Mouse (Mus musculus): ENCODE data around the gene Srrm4. TPM values are rescaled to one million over a fixed set of nuclear protein-coding genes. Genes with fewer than 3 reads are reported as not detected.

The Srrm4 gene
- polyA plus RNA-seq, 1 experiment from 2014 or later, result 15.7 TPM

DNA sequence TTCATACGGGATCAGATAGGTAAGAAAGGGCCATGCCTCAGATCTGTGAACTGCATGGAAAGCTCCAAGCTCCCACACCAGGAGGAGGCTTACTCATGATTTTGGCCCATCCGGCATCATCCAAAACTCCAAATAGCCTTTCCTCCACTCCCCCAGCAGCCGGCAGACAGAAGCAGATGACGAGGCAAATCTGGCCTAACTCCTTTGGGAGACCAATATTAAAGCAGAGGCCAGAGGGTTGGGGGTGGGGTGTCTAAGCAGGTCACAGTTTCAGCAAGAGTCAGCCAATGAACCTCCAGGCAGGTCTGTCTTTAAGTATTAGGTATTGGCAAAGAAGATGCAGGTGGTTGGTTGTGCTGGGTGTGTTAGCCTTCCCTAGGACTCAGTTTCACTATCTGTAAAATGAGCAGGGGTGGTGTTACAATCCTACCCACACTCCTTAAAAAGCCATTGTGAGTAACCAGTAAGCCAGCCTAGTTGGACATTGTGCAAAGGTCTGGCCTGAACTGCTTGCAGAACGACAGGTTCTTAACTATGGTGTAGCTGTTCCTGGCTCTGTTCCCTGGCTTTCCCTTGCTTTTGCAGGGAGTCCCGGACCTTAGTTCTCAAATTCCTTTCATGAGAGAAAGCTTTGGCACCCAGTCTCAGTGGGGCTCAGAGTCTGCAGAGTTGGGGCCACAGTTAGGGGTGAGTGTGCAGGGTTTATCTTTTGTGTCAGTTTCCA, 172.1 kb downstream of the Srrm4 start:
- H3K27ac ChIP-seq (ENCODE audit: low read depth, low read length), result no peak overlapping the region
- no peaks in the 10 kb centered on the region for H3K27me3 ChIP-seq (replicated peaks; ENCODE audit: control insufficient read depth, insufficient read depth, low read length)
- H3K9ac ChIP-seq (ENCODE audit: low read depth, low read length), result no peak overlapping the region; the same call in 1 of the 2 replicates
- peaks cover 17% of the 10 kb centered on the region for H3K4me1 ChIP-seq (ENCODE audit: control insufficient read depth, insufficient read depth, low read depth, low read length)
- ATAC-seq, result no peak
- H3K9me3 ChIP-seq (ENCODE audit: control insufficient read depth, low read length), result no peaks in the 10 kb centered on the region
- WGBS, result 62% methylated on average over 6 of the region's 6 CpGs
- no peak overlapping the region for H3K4me2 ChIP-seq (ENCODE audit: low read length)
- no peaks in the 10 kb centered on the region for H3K36me3 ChIP-seq (ENCODE audit: control insufficient read depth, insufficient read depth, low read length)
- H3K4me3 ChIP-seq (ENCODE audit: low read length), result no peak overlapping the region

DNA sequence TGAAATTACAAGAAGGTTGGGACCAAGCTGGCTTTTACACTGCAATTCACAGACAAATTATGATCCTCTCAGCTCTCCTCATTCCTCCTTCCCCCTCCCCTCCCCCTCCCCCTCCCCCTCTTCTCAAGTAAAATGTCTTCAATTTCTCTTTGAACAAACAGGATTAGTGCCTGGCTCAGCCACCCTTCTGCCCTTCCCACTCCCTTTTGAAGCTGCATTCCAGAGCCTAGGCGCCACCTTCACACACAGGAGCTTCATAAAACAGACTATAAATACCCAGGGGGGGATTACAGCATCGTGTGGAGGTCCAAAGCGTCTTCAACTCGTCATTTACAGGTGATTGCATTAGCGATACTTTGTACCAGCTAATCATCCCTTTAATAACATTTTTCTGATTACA, 175.4 kb downstream of the Srrm4 start:
- no peaks in the 10 kb centered on the region for H3K27me3 ChIP-seq (replicated peaks; ENCODE audit: control insufficient read depth, insufficient read depth, low read length)
- no peak overlapping the region for H3K4me3 ChIP-seq (ENCODE audit: low read length)
- no peak overlapping the region for H3K4me2 ChIP-seq (ENCODE audit: low read length)
- 29% methylated on average over 5 of the region's 5 CpGs for WGBS
- H3K4me1 ChIP-seq (ENCODE audit: control insufficient read depth, insufficient read depth, low read depth, low read length), result peaks cover 9% of the 10 kb centered on the region
- H3K27ac ChIP-seq (ENCODE audit: low read depth, low read length), result no peak overlapping the region
- no peaks in the 10 kb centered on the region for H3K9me3 ChIP-seq (ENCODE audit: control insufficient read depth, low read length)
- H3K9ac ChIP-seq (ENCODE audit: low read depth, low read length), result no peak overlapping the region; the same call in 1 of the 2 replicates
- H3K36me3 ChIP-seq (ENCODE audit: control insufficient read depth, insufficient read depth, low read length), result no peaks in the 10 kb centered on the region
- no peak for ATAC-seq

DNA sequence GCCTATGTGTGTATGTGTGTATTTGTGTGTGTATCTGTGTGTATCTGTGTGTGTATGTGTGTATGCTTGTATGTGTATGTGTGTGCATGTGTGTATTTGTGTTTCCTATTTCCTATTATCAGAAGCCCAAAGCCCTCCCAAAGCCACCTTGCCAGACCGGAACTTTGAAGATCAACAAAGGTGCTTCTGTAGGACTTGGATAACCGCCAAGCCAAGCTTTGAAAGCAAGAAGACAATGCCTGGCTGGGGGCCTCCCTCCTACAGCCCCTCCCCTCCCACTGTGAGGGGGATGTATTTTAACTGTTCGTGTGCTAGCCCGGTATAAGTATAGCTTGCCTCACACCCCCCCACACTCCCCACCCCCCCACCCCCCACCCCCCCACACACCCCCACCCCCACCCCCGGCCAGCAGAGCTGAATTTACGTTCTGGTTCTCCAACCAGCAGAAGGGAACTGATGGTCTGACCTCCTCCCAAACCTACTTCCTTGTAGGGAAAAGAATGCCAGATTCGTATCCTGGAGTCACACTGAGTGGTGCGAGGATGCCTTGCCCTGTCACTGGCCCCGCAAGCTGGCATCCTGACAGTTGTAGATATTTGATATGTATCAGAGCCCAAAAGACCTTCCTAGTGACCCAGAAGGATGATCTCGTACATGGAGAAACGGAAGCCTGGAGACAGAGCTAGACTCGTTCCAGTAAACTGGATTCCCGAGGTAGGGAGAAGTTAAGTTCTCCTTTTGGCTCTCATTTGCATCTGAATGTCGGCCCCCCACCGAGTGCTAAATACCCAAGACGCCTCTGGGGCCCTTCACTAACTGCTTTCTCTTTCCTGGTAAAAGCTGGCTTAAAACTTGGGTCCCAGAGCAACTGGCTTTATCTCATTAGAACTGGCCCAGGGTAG, 181.7 kb downstream of the Srrm4 start:
- Histone ChIP-seq H3K9ac (ENCODE audit: low read depth, low read length) (no peak overlapping the region), H3K36me3 (ENCODE audit: control insufficient read depth, insufficient read depth, low read length) (no peaks in the 10 kb centered on the region), H3K27ac (ENCODE audit: low read depth, low read length) (no peak overlapping the region), H3K9me3 (ENCODE audit: control insufficient read depth, low read length) (no peaks in the 10 kb centered on the region), H3K4me2 (ENCODE audit: low read length) (peak overlapping the region; percentile 16; the same call in 1 of the 2 replicates), H3K4me3 (ENCODE audit: low read length) (no peak overlapping the region), H3K27me3 (replicated peaks; ENCODE audit: control insufficient read depth, insufficient read depth, low read length) (no peaks in the 10 kb centered on the region), H3K4me1 (ENCODE audit: control insufficient read depth, insufficient read depth, low read depth, low read length) (peaks cover 13% of the 10 kb centered on the region)
- WGBS, result 4% methylated on average over 15 of the region's 16 CpGs
- no peak for ATAC-seq

DNA sequence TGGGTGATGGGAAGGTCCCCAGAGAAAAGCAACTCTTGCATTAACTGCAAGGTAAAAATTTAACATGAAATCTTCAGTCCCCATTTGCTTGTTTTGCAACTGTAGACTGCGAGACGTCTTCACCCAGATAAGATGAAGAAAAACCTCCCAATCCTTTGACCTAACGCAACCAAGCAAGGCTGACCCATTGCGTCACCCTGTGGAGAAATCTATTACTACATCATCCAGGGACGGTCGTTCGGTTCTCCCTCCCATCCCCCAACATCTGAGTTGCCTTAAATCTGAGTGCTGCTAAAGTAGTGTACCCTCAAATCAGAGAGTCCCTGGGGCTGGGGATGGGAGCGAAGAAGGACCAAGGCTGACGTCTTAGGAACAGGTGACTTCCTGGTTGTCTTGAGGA, 182.7 kb downstream of the Srrm4 start:
- no peak overlapping the region for H3K27ac ChIP-seq (ENCODE audit: low read depth, low read length)
- peaks cover 13% of the 10 kb centered on the region for H3K4me1 ChIP-seq (ENCODE audit: control insufficient read depth, insufficient read depth, low read depth, low read length)
- H3K9ac ChIP-seq (ENCODE audit: low read depth, low read length), result no peak overlapping the region
- no peaks in the 10 kb centered on the region for H3K27me3 ChIP-seq (replicated peaks; ENCODE audit: control insufficient read depth, insufficient read depth, low read length)
- H3K4me2 ChIP-seq (ENCODE audit: low read length), result no peak overlapping the region
- no peak for ATAC-seq
- no peaks in the 10 kb centered on the region for H3K9me3 ChIP-seq (ENCODE audit: control insufficient read depth, low read length)
- WGBS, result 66% methylated on average over 9 of the region's 9 CpGs
- H3K4me3 ChIP-seq (ENCODE audit: low read length), result no peak overlapping the region
- H3K36me3 ChIP-seq (ENCODE audit: control insufficient read depth, insufficient read depth, low read length), result no peaks in the 10 kb centered on the region

DNA sequence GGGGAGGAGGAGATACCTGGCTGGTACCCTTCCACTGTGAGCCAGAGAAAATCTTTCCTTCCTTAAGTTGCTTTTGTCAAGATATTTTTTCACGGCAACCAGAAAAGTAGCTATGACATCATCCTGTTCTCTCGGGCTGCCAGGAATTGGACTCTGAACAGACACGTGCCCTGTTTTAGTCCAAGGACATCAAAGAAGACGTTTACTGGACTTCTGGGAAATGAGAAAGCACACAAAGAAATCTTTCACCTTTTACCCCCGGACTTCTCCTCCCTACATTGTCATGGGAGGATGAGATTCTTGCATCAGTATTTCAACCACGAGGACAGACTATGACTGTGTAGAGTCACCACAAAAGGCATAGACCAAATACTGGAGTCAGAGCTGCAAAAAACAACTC, 183.7 kb downstream of the Srrm4 start:
- ATAC-seq, result no peak
- Histone ChIP-seq H3K9ac (ENCODE audit: low read depth, low read length) (no peak overlapping the region), H3K9me3 (ENCODE audit: control insufficient read depth, low read length) (no peaks in the 10 kb centered on the region), H3K27me3 (replicated peaks; ENCODE audit: control insufficient read depth, insufficient read depth, low read length) (no peaks in the 10 kb centered on the region), H3K36me3 (ENCODE audit: control insufficient read depth, insufficient read depth, low read length) (no peaks in the 10 kb centered on the region), H3K4me1 (ENCODE audit: control insufficient read depth, insufficient read depth, low read depth, low read length) (peaks cover 13% of the 10 kb centered on the region), H3K27ac (ENCODE audit: low read depth, low read length) (no peak overlapping the region), H3K4me2 (ENCODE audit: low read length) (no peak overlapping the region), H3K4me3 (ENCODE audit: low read length) (no peak overlapping the region)
- 26% methylated on average over 6 of the region's 6 CpGs for WGBS

DNA sequence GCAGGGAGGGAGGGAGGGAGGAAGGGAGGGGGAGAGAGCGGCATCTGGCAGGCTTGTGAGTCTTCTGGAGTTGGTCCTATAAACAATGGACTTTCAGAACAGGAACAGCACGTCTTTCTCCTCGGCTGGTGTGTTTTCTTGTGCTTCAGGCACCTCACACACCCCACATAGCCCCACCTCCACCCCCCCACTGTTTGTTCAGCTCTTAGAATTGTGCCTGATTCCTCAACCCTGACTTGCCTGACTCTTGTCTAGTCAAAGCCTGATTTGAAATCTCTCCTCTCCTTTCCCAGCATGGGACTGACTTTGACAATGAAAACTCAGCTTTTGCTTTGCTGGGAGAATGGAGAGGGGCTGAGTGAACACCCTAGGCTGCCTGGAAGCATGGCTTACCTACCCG, 184.3 kb downstream of the Srrm4 start:
- Histone ChIP-seq H3K9me3 (ENCODE audit: control insufficient read depth, low read length) (no peaks in the 10 kb centered on the region), H3K9ac (ENCODE audit: low read depth, low read length) (no peak overlapping the region), H3K4me2 (ENCODE audit: low read length) (no peak overlapping the region), H3K4me3 (ENCODE audit: low read length) (no peak overlapping the region), H3K36me3 (ENCODE audit: control insufficient read depth, insufficient read depth, low read length) (no peaks in the 10 kb centered on the region), H3K27ac (ENCODE audit: low read depth, low read length) (0 out of 2 replicates have a peak overlapping the region, but pooled peaks have one; percentile 12), H3K27me3 (replicated peaks; ENCODE audit: control insufficient read depth, insufficient read depth, low read length) (no peaks in the 10 kb centered on the region), H3K4me1 (ENCODE audit: control insufficient read depth, insufficient read depth, low read depth, low read length) (peaks cover 13% of the 10 kb centered on the region)
- ATAC-seq, result no peak
- 20% methylated on average over 4 of the region's 4 CpGs for WGBS

DNA sequence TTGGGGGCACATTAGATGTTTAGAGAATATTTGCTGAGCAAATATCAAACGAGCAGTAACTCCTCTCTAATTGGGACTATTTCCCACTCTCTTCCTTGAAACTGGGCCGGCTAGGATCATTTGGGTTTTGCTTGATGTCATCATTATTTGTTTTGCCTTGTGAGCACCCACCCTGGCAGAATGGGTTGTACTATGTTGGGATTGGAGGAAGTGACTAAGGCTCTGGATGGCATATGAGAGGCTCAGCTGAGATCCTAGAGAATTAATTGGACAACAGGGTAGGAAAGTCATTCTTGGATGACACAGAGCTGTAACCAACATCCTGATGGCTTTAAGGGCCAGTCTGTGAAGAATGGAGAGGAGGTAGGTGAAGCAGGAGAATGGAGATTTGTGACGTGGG, 185.1 kb downstream of the Srrm4 start:
- no peak overlapping the region for H3K27ac ChIP-seq (ENCODE audit: low read depth, low read length)
- no peak overlapping the region for H3K9ac ChIP-seq (ENCODE audit: low read depth, low read length)
- H3K36me3 ChIP-seq (ENCODE audit: control insufficient read depth, insufficient read depth, low read length), result no peaks in the 10 kb centered on the region
- no peaks in the 10 kb centered on the region for H3K27me3 ChIP-seq (replicated peaks; ENCODE audit: control insufficient read depth, insufficient read depth, low read length)
- no peak overlapping the region for H3K4me3 ChIP-seq (ENCODE audit: low read length)
- 83% methylated on average over 3 of the region's 3 CpGs for WGBS
- no peak for ATAC-seq
- no peak overlapping the region for H3K4me2 ChIP-seq (ENCODE audit: low read length)
- no peaks in the 10 kb centered on the region for H3K9me3 ChIP-seq (ENCODE audit: control insufficient read depth, low read length)
- peaks cover 13% of the 10 kb centered on the region for H3K4me1 ChIP-seq (ENCODE audit: control insufficient read depth, insufficient read depth, low read depth, low read length)

DNA sequence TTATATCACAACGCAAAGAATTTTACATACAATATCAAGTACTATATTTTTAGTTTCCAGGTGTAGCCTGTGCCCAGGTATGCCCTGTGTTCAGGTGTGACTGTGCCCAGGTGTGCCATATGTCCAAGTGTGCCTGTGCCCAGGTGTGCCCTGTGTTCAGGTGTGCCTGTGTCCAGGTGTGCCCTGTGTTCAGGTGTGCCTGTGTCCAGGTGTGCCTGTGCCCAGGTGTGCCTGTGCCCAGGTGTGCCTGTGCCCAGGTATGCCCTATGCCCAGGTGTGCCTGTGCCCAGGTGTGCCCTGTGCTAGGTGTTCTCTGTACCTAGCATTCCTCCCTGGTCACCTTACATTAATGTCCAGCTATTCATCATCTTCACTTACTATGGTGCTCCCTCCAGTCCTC, 185.7 kb downstream of the Srrm4 start:
- Histone ChIP-seq H3K9ac (ENCODE audit: low read depth, low read length) (no peak overlapping the region), H3K9me3 (ENCODE audit: control insufficient read depth, low read length) (no peaks in the 10 kb centered on the region), H3K27me3 (replicated peaks; ENCODE audit: control insufficient read depth, insufficient read depth, low read length) (no peaks in the 10 kb centered on the region), H3K27ac (ENCODE audit: low read depth, low read length) (no peak overlapping the region), H3K4me1 (ENCODE audit: control insufficient read depth, insufficient read depth, low read depth, low read length) (peaks cover 13% of the 10 kb centered on the region), H3K4me2 (ENCODE audit: low read length) (no peak overlapping the region), H3K4me3 (ENCODE audit: low read length) (no peak overlapping the region), H3K36me3 (ENCODE audit: control insufficient read depth, insufficient read depth, low read length) (no peaks in the 10 kb centered on the region)
- WGBS, result 95% methylated on average over 1 of the region's 1 CpGs
- no peak for ATAC-seq

DNA sequence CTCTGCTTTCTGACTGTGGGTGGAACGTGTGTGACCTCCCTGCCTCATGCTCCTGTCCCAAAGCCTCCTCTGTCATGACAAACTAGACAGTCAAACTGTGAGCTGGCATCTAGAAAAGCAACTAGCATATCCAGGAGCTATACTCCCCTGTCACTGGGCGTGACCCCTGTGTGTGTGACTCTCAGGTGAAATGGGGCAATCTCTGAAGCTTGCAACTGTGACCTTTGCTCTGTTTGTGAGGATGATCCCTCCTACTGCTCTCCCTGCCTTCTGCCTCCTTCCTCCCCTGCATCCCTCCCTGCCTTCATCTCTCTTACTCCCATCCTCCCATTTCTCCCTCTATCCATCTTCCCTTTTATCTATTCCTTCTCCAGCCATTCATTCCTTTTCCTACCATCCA, 187.6 kb downstream of the Srrm4 start:
- H3K9ac ChIP-seq (ENCODE audit: low read depth, low read length), result no peak overlapping the region
- no peaks in the 10 kb centered on the region for H3K36me3 ChIP-seq (ENCODE audit: control insufficient read depth, insufficient read depth, low read length)
- WGBS, result 76% methylated on average over 2 of the region's 2 CpGs
- H3K27me3 ChIP-seq (replicated peaks; ENCODE audit: control insufficient read depth, insufficient read depth, low read length), result no peaks in the 10 kb centered on the region
- peaks cover 3% of the 10 kb centered on the region; the same call in 1 of the 2 replicates for H3K4me1 ChIP-seq (ENCODE audit: control insufficient read depth, insufficient read depth, low read depth, low read length)
- no peak overlapping the region for H3K4me2 ChIP-seq (ENCODE audit: low read length)
- H3K9me3 ChIP-seq (ENCODE audit: control insufficient read depth, low read length), result no peaks in the 10 kb centered on the region
- H3K4me3 ChIP-seq (ENCODE audit: low read length), result no peak overlapping the region
- no peak for ATAC-seq
- H3K27ac ChIP-seq (ENCODE audit: low read depth, low read length), result no peak overlapping the region
